Mouse (Mus musculus) heart, embryonic 12.5 days (tissue): ENCODE measurements at regions not wholly inside any gene's neighbourhood (a gene's known extent, or its start where the extent isn't known, plus 50 kb on each side); places are given as distances from the start of the nearest gene placed in this dataset.
A peak's percentile ranks its signal among the peaks of the same experiment; 100 is the strongest.

Experiments
- ATAC-seq: fragments of 200-750 bp; cut with Nextera tagmentation; 2 replicates; pipeline ENCODE4 v1.8.0; 2017; ENCODE audit warnings: moderate TSS enrichment, moderate library complexity; ENCODE audit not compliant: insufficient number of reproducible peaks, low FRiP score
- H3K27ac ChIP-seq: fragments of 300-500 bp; sonication (generic); 2 replicates; pipeline ENCODE4 v1.5.1; 2016; ENCODE audit warnings: mild to moderate bottlenecking, moderate library complexity; ENCODE audit not compliant: poor library complexity, severe bottlenecking
- H3K27me3 ChIP-seq: fragments of 300-500 bp; sonication (generic); replicated peaks from 2 replicates; pipeline ENCODE4 v1.6.1; 2016; ENCODE audit warnings: mild to moderate bottlenecking, moderate library complexity
- H3K36me3 ChIP-seq: fragments of 300-500 bp; sonication (generic); 2 replicates; pipeline ENCODE4 v1.6.1; 2016; ENCODE audit warnings: mild to moderate bottlenecking, moderate library complexity
- H3K4me1 ChIP-seq: fragments of 300-500 bp; sonication (generic); replicated peaks from 2 replicates; pipeline ENCODE4 v1.6.1; 2016; ENCODE audit warnings: mild to moderate bottlenecking
- H3K4me2 ChIP-seq: fragments of 300-500 bp; sonication (generic); 2 replicates; pipeline ENCODE4 v1.6.1; 2016; ENCODE audit warnings: mild to moderate bottlenecking, moderate library complexity
- H3K4me3 ChIP-seq: fragments of 300-500 bp; sonication (generic); 2 replicates; pipeline ENCODE4 v1.5.1; 2016; ENCODE audit warnings: mild to moderate bottlenecking
- H3K9ac ChIP-seq: fragments of 300-500 bp; sonication (generic); 2 replicates; pipeline ENCODE4 v1.6.1; 2016; ENCODE audit warnings: mild to moderate bottlenecking, moderate library complexity
- H3K9me3 ChIP-seq: fragments of 300-500 bp; sonication (generic); replicated peaks from 2 replicates; pipeline ENCODE4 v1.6.1; 2016; ENCODE audit warnings: mild to moderate bottlenecking, moderate library complexity
- WGBS: fragments of 180-500 bp; shearing (Covaris S2); methylation state at CpG from one replicate; pipeline ENCODE4 v1.1.7; 2016; 5-methylcytosine and 5-hydroxymethylcytosine counted together

DNA sequence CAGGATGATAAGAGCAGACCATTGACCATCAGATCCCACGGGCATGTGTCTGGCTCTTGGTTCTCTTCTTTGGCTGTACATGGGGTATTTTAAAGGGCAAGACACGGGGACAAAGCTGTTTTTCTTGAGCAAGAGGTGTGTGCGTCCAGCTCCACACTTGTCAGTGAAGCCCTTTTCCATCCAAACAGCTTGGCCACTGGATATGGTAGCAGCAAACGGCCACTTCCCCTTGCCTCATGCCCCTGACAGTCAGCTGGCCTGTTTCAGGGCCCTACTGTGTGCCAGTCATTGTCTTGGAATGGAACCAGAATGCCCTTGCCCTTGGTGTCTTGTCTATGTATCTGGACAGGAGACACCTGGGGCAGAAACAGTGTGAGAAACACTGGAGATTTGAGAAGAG lies 224.7 kb downstream of the Zfp36l1 start:
- Histone ChIP-seq H3K4me1 (peaks cover 20% of the 10 kb centered on the region), H3K4me3 (no peak overlapping the region), H3K27ac (no peak overlapping the region), H3K9ac (no peak overlapping the region), H3K27me3 (no peaks in the 10 kb centered on the region), H3K4me2 (no peak overlapping the region), H3K36me3 (no peaks in the 10 kb centered on the region), H3K9me3 (no peaks in the 10 kb centered on the region)
- no peak for ATAC-seq
- WGBS: 72% methylated on average over 4 of the region's 4 CpGs

DNA sequence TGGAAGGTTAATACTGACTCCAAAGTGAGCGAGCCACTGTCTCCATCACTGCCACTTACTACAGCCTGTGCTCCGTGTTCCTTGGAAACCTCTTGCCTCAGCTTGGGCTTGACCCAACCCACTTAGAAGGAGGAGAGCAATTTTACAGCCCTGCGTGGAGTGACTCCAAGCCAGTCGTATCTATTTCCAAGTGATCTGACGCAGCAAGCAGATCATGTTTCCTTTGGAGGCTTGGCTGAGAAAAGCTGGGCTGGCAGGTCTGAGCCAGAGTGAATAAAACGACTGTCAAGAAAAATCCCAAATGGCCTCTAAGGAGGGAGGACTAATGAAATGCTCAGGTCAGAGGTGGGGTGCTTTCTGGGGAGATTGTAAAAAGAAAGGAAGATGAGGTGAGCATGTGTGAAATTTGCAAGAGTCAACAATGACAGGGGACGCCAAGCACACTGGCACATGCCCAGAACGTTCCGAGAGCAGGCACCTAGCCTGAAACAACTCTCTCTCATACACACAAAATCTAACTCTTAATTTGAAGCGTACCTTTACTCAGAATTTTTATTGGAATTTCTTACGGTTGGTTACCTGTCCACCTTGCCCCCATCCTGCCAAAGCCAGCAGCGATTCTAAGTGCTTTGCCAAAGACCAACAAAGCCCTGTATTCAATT lies 225.5 kb downstream of the Zfp36l1 start:
- H3K9me3 ChIP-seq: no peaks in the 10 kb centered on the region
- 0 out of 2 replicates have a peak, but pooled peaks have one; percentile 57 for ATAC-seq
- no peak overlapping the region for H3K27ac ChIP-seq
- H3K27me3 ChIP-seq: no peaks in the 10 kb centered on the region
- peaks cover 20% of the 10 kb centered on the region for H3K4me1 ChIP-seq
- no peak overlapping the region for H3K4me3 ChIP-seq
- no peak overlapping the region for H3K4me2 ChIP-seq
- no peaks in the 10 kb centered on the region for H3K36me3 ChIP-seq
- 58% methylated on average over 12 of the region's 12 CpGs for whole genome bisulfite sequencing
- no peak overlapping the region for H3K9ac ChIP-seq

DNA sequence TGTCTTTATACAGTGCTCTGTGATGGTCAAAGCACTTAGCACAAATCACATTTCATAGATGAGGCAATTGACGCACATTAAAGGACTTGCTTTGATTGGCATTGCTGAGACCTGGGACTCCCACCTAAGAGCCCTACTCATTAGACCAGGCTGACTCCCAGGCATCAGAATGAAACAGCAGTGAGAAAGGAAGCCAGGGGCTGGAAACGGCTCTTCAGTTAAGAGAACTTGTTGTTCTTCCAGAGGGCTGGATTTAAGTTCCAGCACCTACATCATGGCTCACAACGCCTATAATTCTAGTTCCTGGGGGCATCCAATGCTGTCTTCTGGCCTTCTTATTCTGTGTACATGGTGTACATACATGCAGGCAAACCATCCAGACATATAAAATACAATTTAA lies 226.3 kb downstream of the Zfp36l1 start:
- Histone ChIP-seq H3K27ac (no peak overlapping the region), H3K4me1 (peaks cover 20% of the 10 kb centered on the region), H3K4me3 (no peak overlapping the region), H3K9ac (no peak overlapping the region), H3K36me3 (no peaks in the 10 kb centered on the region), H3K27me3 (no peaks in the 10 kb centered on the region), H3K9me3 (no peaks in the 10 kb centered on the region), H3K4me2 (no peak overlapping the region)
- no peak for ATAC-seq
- WGBS: 77% methylated on average over 3 of the region's 3 CpGs

DNA sequence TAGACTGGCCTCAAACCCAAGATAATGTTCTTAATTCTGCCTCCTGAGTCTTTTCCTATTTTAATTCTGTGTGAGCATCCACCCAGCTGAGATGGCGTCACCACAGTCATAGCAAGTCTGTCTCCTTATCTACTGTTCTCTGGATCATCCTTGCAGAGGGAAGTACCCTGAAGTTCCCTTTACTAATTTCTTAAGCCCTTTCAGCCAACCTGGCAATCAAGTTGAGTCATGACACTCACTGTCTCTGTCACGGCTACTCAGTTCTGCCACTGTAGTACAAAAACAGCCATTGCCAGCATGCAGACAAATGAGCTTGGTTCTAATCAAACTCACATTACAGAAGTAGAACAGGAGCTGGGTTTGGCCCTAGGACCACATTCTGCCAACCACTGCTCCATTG lies 227.5 kb downstream of the Zfp36l1 start:
- Histone ChIP-seq H3K27ac (no peak overlapping the region), H3K4me2 (no peak overlapping the region), H3K9me3 (no peaks in the 10 kb centered on the region), H3K9ac (no peak overlapping the region), H3K36me3 (no peaks in the 10 kb centered on the region), H3K27me3 (no peaks in the 10 kb centered on the region), H3K4me3 (no peak overlapping the region), H3K4me1 (peaks cover 25% of the 10 kb centered on the region)
- 77% methylated on average over 2 of the region's 2 CpGs for WGBS
- no peak for ATAC-seq

DNA sequence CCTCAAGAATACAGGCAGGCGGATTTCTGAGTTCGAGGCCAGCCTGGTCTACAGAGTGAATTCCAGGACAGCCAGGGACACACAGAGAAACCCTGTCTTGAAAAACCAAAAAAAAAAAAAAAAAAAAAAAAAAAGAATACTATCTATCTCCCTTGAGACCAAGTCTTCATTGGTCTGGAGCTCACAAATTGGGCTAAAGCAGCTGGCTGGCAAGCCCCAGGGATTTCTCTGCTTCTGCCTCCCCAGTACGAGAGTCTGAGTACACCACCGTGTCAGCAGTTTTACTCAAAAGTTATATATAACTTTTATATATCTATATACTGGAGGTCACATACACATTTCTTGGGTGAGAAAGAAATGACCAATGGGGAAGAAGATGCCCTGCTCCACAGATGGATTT lies 229.2 kb downstream of the Zfp36l1 start:
- Histone ChIP-seq H3K9me3 (no peaks in the 10 kb centered on the region), H3K4me1 (peaks cover 38% of the 10 kb centered on the region)
- 92% methylated on average over 4 of the region's 4 CpGs for WGBS

DNA sequence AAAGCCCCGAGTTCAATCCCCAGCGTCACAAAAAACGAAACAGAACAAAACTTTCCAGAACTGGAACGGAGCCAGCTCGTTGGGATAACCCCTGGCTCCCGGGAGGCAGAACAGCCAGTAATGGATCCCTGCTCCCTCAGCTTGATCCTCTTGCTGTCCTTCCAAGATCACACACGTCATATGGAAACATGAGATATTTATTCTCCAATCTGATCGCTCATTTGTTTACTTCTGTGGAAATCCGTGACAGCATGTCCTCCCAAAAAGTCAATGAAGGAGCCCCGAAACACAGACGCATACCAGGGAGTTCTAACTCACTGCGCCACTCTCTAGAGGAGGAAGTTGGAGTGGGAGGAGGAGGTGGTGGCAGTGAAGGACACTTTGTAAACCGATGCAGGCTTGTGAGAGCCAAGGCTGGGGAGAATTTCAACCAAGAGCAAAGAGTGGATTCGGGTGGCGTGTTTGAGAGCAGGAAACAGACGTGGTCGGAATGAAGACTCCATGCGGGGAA lies 232.0 kb downstream of the Zfp36l1 start:
- Histone ChIP-seq H3K36me3 (no peaks in the 10 kb centered on the region), H3K9ac (no peak overlapping the region), H3K4me1 (peaks cover 31% of the 10 kb centered on the region), H3K27me3 (no peaks in the 10 kb centered on the region), H3K9me3 (no peaks in the 10 kb centered on the region; the same call in 1 of the 2 replicates), H3K27ac (no peak overlapping the region), H3K4me2 (no peak overlapping the region), H3K4me3 (no peak overlapping the region)
- 58% methylated on average over 18 of the region's 18 CpGs for whole genome bisulfite sequencing
- ATAC-seq: no peak

More for the DNA sequence above, 229.2 kb downstream of the Zfp36l1 start:
- Histone ChIP-seq H3K36me3 (no peaks in the 10 kb centered on the region), H3K27ac (no peak overlapping the region), H3K4me3 (no peak overlapping the region), H3K27me3 (no peaks in the 10 kb centered on the region), H3K9ac (no peak overlapping the region), H3K4me2 (no peak overlapping the region)
- no peak for ATAC-seq

DNA sequence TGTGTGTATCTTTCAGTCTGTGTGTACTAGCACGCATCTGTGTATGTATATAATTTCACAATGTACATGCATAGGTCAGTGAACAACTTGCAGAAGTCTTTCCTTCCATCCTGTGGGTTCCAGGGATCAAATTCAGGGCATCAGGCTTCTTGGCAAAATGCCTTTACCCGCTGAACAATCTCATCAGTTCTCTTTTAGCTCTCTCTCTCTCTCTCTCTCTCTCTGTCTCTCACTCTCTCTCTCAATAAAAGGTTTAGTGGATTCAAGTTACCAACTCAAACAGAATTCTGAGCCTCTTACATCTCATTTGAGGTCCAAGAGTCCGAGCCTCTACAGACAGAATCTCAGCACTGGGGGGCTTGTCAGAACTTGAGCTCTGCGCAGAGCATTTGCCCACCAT lies 232.5 kb downstream of the Zfp36l1 start:
- H3K9ac ChIP-seq: no peak overlapping the region
- ATAC-seq: no peak
- no peak overlapping the region for H3K4me2 ChIP-seq
- H3K27me3 ChIP-seq: no peaks in the 10 kb centered on the region
- H3K4me3 ChIP-seq: no peak overlapping the region
- H3K36me3 ChIP-seq: no peaks in the 10 kb centered on the region
- H3K4me1 ChIP-seq: peaks cover 27% of the 10 kb centered on the region
- H3K27ac ChIP-seq: no peak overlapping the region
- 77% methylated on average over 4 of the region's 4 CpGs for WGBS
- H3K9me3 ChIP-seq: no peaks in the 10 kb centered on the region; the same call in none of the 2 replicates

- no peak for ATAC-seq
- Histone ChIP-seq H3K27me3 (no peaks in the 10 kb centered on the region), H3K9ac (no peak overlapping the region), H3K4me2 (no peak overlapping the region), H3K4me3 (no peak overlapping the region), H3K4me1 (peaks cover 25% of the 10 kb centered on the region), H3K9me3 (no peaks in the 10 kb centered on the region; the same call in none of the 2 replicates), H3K27ac (peak overlapping the region; percentile 13; the same call in 1 of the 2 replicates), H3K36me3 (no peaks in the 10 kb centered on the region)
- 69% methylated on average over 9 of the region's 9 CpGs for WGBS
These were observed 232.9 kb downstream of the Zfp36l1 start for GRCm38 (mm10) chr12:79879918-79880273.

GRCm38 (mm10) chr12:79879093-79879917 lies 233.5 kb downstream of the Zfp36l1 start:
- no peak overlapping the region for H3K4me3 ChIP-seq
- H3K36me3 ChIP-seq: no peaks in the 10 kb centered on the region
- no peak overlapping the region for H3K4me2 ChIP-seq
- no peaks in the 10 kb centered on the region for H3K27me3 ChIP-seq
- no peak overlapping the region for H3K9ac ChIP-seq
- H3K27ac ChIP-seq: peak overlapping the region; percentile 32
- H3K9me3 ChIP-seq: no peaks in the 10 kb centered on the region; the same call in none of the 2 replicates
- WGBS: 40% methylated on average over 15 of the region's 15 CpGs
- 0 out of 2 replicates have a peak, but pooled peaks have one; percentile 48 for ATAC-seq
- H3K4me1 ChIP-seq: peaks cover 25% of the 10 kb centered on the region

- H3K9ac ChIP-seq: no peak overlapping the region
These were observed 234.1 kb downstream of the Zfp36l1 start for GRCm38 (mm10) chr12:79878766-79879092.

GRCm38 (mm10) chr12:79878163-79878562 lies 234.7 kb downstream of the Zfp36l1 start:
- Histone ChIP-seq H3K4me1 (peaks cover 25% of the 10 kb centered on the region), H3K9ac (no peak overlapping the region), H3K27me3 (no peaks in the 10 kb centered on the region), H3K36me3 (no peaks in the 10 kb centered on the region), H3K4me2 (no peak overlapping the region), H3K9me3 (no peaks in the 10 kb centered on the region; the same call in none of the 2 replicates), H3K27ac (no peak overlapping the region), H3K4me3 (no peak overlapping the region)
- 85% methylated on average over 3 of the region's 3 CpGs for WGBS
- ATAC-seq: no peak

More at GRCm38 (mm10) chr12:79878766-79879092, 234.1 kb downstream of the Zfp36l1 start:
- H3K9me3 ChIP-seq: no peaks in the 10 kb centered on the region; the same call in none of the 2 replicates
- WGBS: 71% methylated on average over 5 of the region's 5 CpGs
- no peak overlapping the region for H3K27ac ChIP-seq
- H3K4me3 ChIP-seq: no peak overlapping the region
- no peaks in the 10 kb centered on the region for H3K27me3 ChIP-seq
- H3K4me2 ChIP-seq: no peak overlapping the region
- no peak for ATAC-seq
- H3K36me3 ChIP-seq: no peaks in the 10 kb centered on the region
- H3K4me1 ChIP-seq: peaks cover 25% of the 10 kb centered on the region
